Mouse (Mus musculus) MEL (cell line): ENCODE data around the gene Muc2. TPM values are rescaled to one million over a fixed set of nuclear protein-coding genes. Genes with fewer than 3 reads are reported as not detected.

Experiments used
- DNase-seq: peaks from one replicate; pipeline ENCODE4 v3.0.0; 2011; ENCODE audit warnings: low read depth, low spot score
- H3K27ac ChIP-seq: 2 replicates; pipeline ENCODE4 v1.5.1; 2012; ENCODE audit warnings: low read depth, mild to moderate bottlenecking, control low read depth, low read length, moderate library complexity; ENCODE audit not compliant: control insufficient read depth
- H3K27me3 ChIP-seq, 2 experiments: fragments of 150-350 bp in 1 of 2; sonication (generic) in 1 of 2; 2 replicates each; pipeline ENCODE4 v1.6.1; 2012; ENCODE audit warnings: low read length in 2 of 2, mild to moderate bottlenecking in 2 of 2, improper control_type of control experiment in 1 of 2, moderate library complexity in 1 of 2; ENCODE audit not compliant: insufficient read depth in 2 of 2, control insufficient read depth in 1 of 2
- H3K36me3 ChIP-seq, 2 experiments: 2 replicates each; pipeline ENCODE4 v1.6.1; 2012 to 2014; ENCODE audit warnings: low read length in 2 of 2, improper control_type of control experiment in 1 of 2, inconsistent platforms in 1 of 2, mild to moderate bottlenecking in 1 of 2; ENCODE audit not compliant: insufficient read depth in 2 of 2, control insufficient read depth in 1 of 2
- H3K4me1 ChIP-seq, 2 experiments: fragments of 150-350 bp in 1 of 2; sonication (generic) in 1 of 2; 2 replicates each; pipeline ENCODE4 v1.6.1; 2012; ENCODE audit warnings: low read length in 2 of 2, improper control_type of control experiment in 1 of 2, mild to moderate bottlenecking in 1 of 2; ENCODE audit not compliant: insufficient read depth in 2 of 2, control insufficient read depth in 1 of 2
- H3K4me3 ChIP-seq, 2 experiments: fragments of 150-350 bp in 1 of 2; sonication (generic) in 1 of 2; 2 replicates each; pipeline ENCODE4 v1.5.1; 2012; ENCODE audit warnings: low read depth in 2 of 2, low read length in 2 of 2, mild to moderate bottlenecking in 2 of 2, moderate library complexity in 2 of 2, control low read depth in 1 of 2, improper control_type of control experiment in 1 of 2; ENCODE audit not compliant: control insufficient read depth in 1 of 2, insufficient read depth in 1 of 2
- H3K79me2 ChIP-seq: 2 replicates; pipeline ENCODE4 v1.6.1; 2012; ENCODE audit warnings: mild to moderate bottlenecking, low read length, moderate library complexity; ENCODE audit not compliant: control insufficient read depth, poor library complexity, insufficient read depth
- H3K9ac ChIP-seq: 2 replicates; pipeline ENCODE4 v1.6.1; 2012; ENCODE audit warnings: low read depth, mild to moderate bottlenecking, control low read depth, low read length, moderate library complexity; ENCODE audit not compliant: control insufficient read depth, poor library complexity, severe bottlenecking
- H3K9me3 ChIP-seq: fragments of 150-350 bp; sonication (generic); replicated peaks from 2 replicates; pipeline ENCODE4 v1.6.1; 2012; ENCODE audit warnings: mild to moderate bottlenecking, low read length, improper control_type of control experiment, moderate library complexity; ENCODE audit not compliant: insufficient read depth
- BHLHE40 ChIP-seq: IDR thresholded peaks from 2 replicates; pipeline ENCODE4 v1.6.1; 2012; ENCODE audit warnings: low read depth, mild to moderate bottlenecking, inconsistent platforms, low read length, improper control_type of control experiment, borderline replicate concordance
- CHD1 ChIP-seq: IDR thresholded peaks from 2 replicates; pipeline ENCODE4 v1.6.1; 2012; ENCODE audit warnings: low read depth, mild to moderate bottlenecking, inconsistent platforms, low read length, improper control_type of control experiment
- CTCF ChIP-seq, 3 experiments: IDR thresholded peaks in 2 of 3; conservative IDR thresholded peaks in 1 of 3; 2 replicates each; pipeline ENCODE4 v1.5.1; 2011 to 2012; ENCODE audit warnings: low read length in 3 of 3, low read depth in 2 of 3, mild to moderate bottlenecking in 2 of 3, improper control_type of control experiment in 1 of 3, inconsistent platforms in 1 of 3, mixed read lengths in 1 of 3, moderate library complexity in 1 of 3; ENCODE audit not compliant: control insufficient read depth in 1 of 3, insufficient read depth in 1 of 3, poor library complexity in 1 of 3, severe bottlenecking in 1 of 3
- EP300 ChIP-seq, 2 experiments: IDR thresholded peaks; 2 replicates each; pipeline ENCODE4 v1.6.1; 2011; ENCODE audit warnings: improper control_type of control experiment in 2 of 2, low read length in 2 of 2, low read depth in 1 of 2, mild to moderate bottlenecking in 1 of 2
- GABPA ChIP-seq: IDR thresholded peaks from 2 replicates; pipeline ENCODE4 v1.6.1; 2012; ENCODE audit warnings: low read depth, mild to moderate bottlenecking, inconsistent platforms, low read length, improper control_type of control experiment, moderate library complexity
- HCFC1 ChIP-seq: IDR thresholded peaks from 2 replicates; pipeline ENCODE4 v1.6.1; 2012; ENCODE audit warnings: low read depth, mild to moderate bottlenecking, inconsistent platforms, low read length, improper control_type of control experiment, moderate library complexity
- MAX ChIP-seq: IDR thresholded peaks from 2 replicates; pipeline ENCODE4 v1.6.1; 2011; ENCODE audit warnings: low read length, improper control_type of control experiment
- MAZ ChIP-seq: IDR thresholded peaks from 2 replicates; pipeline ENCODE4 v1.6.1; 2012; ENCODE audit warnings: low read depth, mild to moderate bottlenecking, inconsistent platforms, low read length, improper control_type of control experiment
- MXI1 ChIP-seq: IDR thresholded peaks from 2 replicates; pipeline ENCODE4 v1.6.1; 2011; ENCODE audit warnings: mild to moderate bottlenecking, low read depth, low read length, improper control_type of control experiment
- NELFE ChIP-seq: IDR thresholded peaks from 2 replicates; pipeline ENCODE4 v1.6.1; 2011; ENCODE audit warnings: low read depth, low read length, improper control_type of control experiment
- POLR2AphosphoS2 ChIP-seq: IDR thresholded peaks from 2 replicates; pipeline ENCODE4 v1.6.1; 2011; ENCODE audit warnings: low read length, improper control_type of control experiment
- RAD21 ChIP-seq: IDR thresholded peaks from 2 replicates; pipeline ENCODE4 v1.6.1; 2011; ENCODE audit warnings: mild to moderate bottlenecking, low read depth, low read length, improper control_type of control experiment
- SMC3 ChIP-seq: IDR thresholded peaks from 2 replicates; pipeline ENCODE4 v1.6.1; 2011; ENCODE audit warnings: low read depth, low read length, improper control_type of control experiment
- TBP ChIP-seq: IDR thresholded peaks from 2 replicates; pipeline ENCODE4 v1.8.0; 2011; ENCODE audit warnings: low read depth, low read length, improper control_type of control experiment
- UBTF ChIP-seq: IDR thresholded peaks from 2 replicates; pipeline ENCODE4 v1.6.1; 2012; ENCODE audit warnings: low read depth, mild to moderate bottlenecking, inconsistent platforms, low read length, improper control_type of control experiment, moderate library complexity, borderline replicate concordance; ENCODE audit not compliant: insufficient read depth
- ZC3H11A ChIP-seq: IDR thresholded peaks from 2 replicates; pipeline ENCODE4 v1.6.1; 2012; ENCODE audit warnings: low read depth, mild to moderate bottlenecking, inconsistent platforms, low read length, improper control_type of control experiment
- ZNF384 ChIP-seq: IDR thresholded peaks from 2 replicates; pipeline ENCODE4 v1.6.1; 2012; ENCODE audit warnings: low read depth, mild to moderate bottlenecking, inconsistent platforms, low read length, improper control_type of control experiment
- polyA plus RNA-seq, 2 experiments: library from polyadenylated mRNA; stranded (reverse) in 1 of 2; unstranded in 1 of 2; fragments of >175 nt in 1 of 2; fragments of >200 nt in 1 of 2; gene quantifications; 2 replicates each; pipeline versions ENCODE4 v1.2.1 to v1.2.4; 2012; ENCODE audit warnings: low replicate concordance in 2 of 2, low read depth in 1 of 2; ENCODE audit not compliant: insufficient read length in 2 of 2, insufficient read depth in 1 of 2, missing spikeins in 1 of 2
- total RNA-seq: library from RNA; depleted of rRNA; stranded (reverse); fragments of 300-350 nt; gene quantifications from 2 replicates; pipeline ENCODE4 v1.2.3, GENCODE M21; 2012

Muc2 gene
- total and polyA plus RNA-seq, 3 experiments, result 0.04 TPM; not detected in 2

GRCm38 (mm10) chr7:141747451-141748100 lies 57.4 kb downstream of the Muc2 start:
- TF ChIP-seq CHD1 (no peak), POLR2AphosphoS2 (no peak), EP300 (IDR thresholded peaks at IDR 0.05; ENCODE audit: low read depth in 1 of 2, low read length in 2 of 2) (no peak), TBP (no peak), MXI1 (no peak), BHLHE40 (no peak), NELFE (no peak), ZNF384 (no peak), MAZ (no peak), UBTF (no peak), GABPA (no peak)
- TF ChIP-seq, all 39 proteins: peak for 0
- H3K27me3 ChIP-seq, result peaks cover 0 to 3% of the 10 kb centered on the region in 2 experiments; a peak in 2 of 4 replicates
- no peaks in the 10 kb centered on the region for H3K36me3 ChIP-seq
- H3K27ac ChIP-seq, result no peak overlapping the region
- no peak overlapping the region for H3K4me3 ChIP-seq
- H3K79me2 ChIP-seq, result no peaks in the 10 kb centered on the region
- no peak for DNase-seq
- H3K9ac ChIP-seq, result no peak overlapping the region
- no peaks in the 10 kb centered on the region for H3K4me1 ChIP-seq
- H3K9me3 ChIP-seq, result no peaks in the 10 kb centered on the region

GRCm38 (mm10) chr7:141752513-141752912 lies 62.4 kb downstream of the Muc2 start:
- Histone ChIP-seq H3K4me1 (no peaks in the 10 kb centered on the region), H3K36me3 (no peaks in the 10 kb centered on the region), H3K4me3 (no peak overlapping the region), H3K27me3 (peaks cover 0 to 3% of the 10 kb centered on the region in 2 experiments; a peak in 2 of 4 replicates), H3K27ac (no peak overlapping the region), H3K9ac (no peak overlapping the region), H3K9me3 (no peaks in the 10 kb centered on the region), H3K79me2 (no peaks in the 10 kb centered on the region)
- DNase-seq, result no peak
- no peak for TF ChIP-seq MAX

DNA sequence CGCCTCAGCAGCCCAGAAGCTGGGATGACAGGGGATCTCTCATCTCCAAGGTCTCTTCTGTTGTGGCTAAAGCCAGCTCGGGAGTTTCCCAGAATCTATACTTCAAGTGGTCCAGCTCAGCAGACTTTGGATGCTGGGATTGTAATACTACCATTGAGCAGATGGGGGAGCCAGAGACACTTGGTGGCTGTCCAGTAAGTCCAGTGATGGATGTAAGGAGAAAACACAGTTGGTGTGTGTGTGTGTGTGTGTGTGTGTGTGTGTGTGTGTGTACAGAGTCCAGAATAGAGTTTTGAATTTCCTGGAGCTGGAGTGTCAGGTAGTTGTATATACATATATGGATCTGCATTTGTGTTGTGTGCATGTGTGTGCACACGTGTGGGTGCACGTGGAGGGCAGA lies 65.7 kb downstream of the Muc2 start:
- H3K4me1 ChIP-seq, result peaks cover 0 to 20% of the 10 kb centered on the region in 2 experiments; a peak in 3 of 4 replicates
- TF ChIP-seq ZC3H11A (peak; percentile 94), SMC3 (peak; percentile 95), HCFC1 (no peak), CTCF (IDR thresholded peaks at IDR 0.05 in 2 of 3, conservative IDR thresholded peaks at IDR 0.05 in 1 of 3; ENCODE audit: control insufficient read depth in 1 of 3, insufficient read depth in 1 of 3, low read depth in 2 of 3, low read length in 3 of 3, poor library complexity in 1 of 3, severe bottlenecking in 1 of 3) (peak; percentile 78 to 94 (median 86)), RAD21 (peak; percentile 97)
- TF ChIP-seq, all 39 proteins: peak for 4
- Histone ChIP-seq H3K4me3 (no peak overlapping the region), H3K9me3 (no peaks in the 10 kb centered on the region), H3K79me2 (no peaks in the 10 kb centered on the region), H3K27me3 (peaks cover 0 to 3% of the 10 kb centered on the region in 2 experiments; a peak in 2 of 4 replicates), H3K36me3 (peaks cover 0 to 16% of the 10 kb centered on the region in 2 experiments; a peak in 2 of 4 replicates), H3K9ac (no peak overlapping the region), H3K27ac (no peak overlapping the region)
- DNase-seq, result peak; percentile 75
